Mouse (Mus musculus): Measurements from ENCODE around the gene Slc22a17. TPM values are rescaled to one million over a fixed set of nuclear protein-coding genes. Genes with fewer than 3 reads are reported as not detected.

Gene Slc22a17
- 6.5 and 12.9 TPM in 2 replicates for polyA plus RNA-seq (2012)

GRCm38 (mm10) chr14:54912886-54913285 lies at the start of gene Slc22a17:
Slc22a17 (minus strand) TSS chr14:54913132.

GRCm38 (mm10) chr14:54935904-54936830 lies 23.2 kb upstream of the Slc22a17 start, which contains the start of gene Cmtm5:
Cmtm5 (plus strand) TSS chr14:54936261.

GRCm38 (mm10) chr14:54932645-54933150 lies 19.8 kb upstream of the Slc22a17 start, which contains the start of gene Il25:
Il25 (plus strand) TSS chr14:54932695.

GRCm38 (mm10) chr14:54925349-54926342 lies 12.7 kb upstream of the Slc22a17 start, which contains the start of gene Efs:
Efs (minus strand) TSS chr14:54926126.

GRCm38 (mm10) chr14:54892200-54892599 lies 20.7 kb downstream of the Slc22a17 start, which contains the start of gene Pabpn1:
Pabpn1 (plus strand) TSS chr14:54892500.

GRCm38 (mm10) chr14:54883154-54884021 lies 29.5 kb downstream of the Slc22a17 start, which contains the start of the genes Bcl2l2 and Gm20521:
Bcl2l2 (plus strand) TSS chr14:54883377.
Gm20521 (plus strand) TSS chr14:54883441.

GRCm38 (mm10) chr14:54877048-54877715 lies 35.8 kb downstream of the Slc22a17 start, which contains the start of gene Ppp1r3e:
Ppp1r3e (minus strand) TSS chr14:54877550.

GRCm38 (mm10) chr14:54870861-54871260 lies 42.1 kb downstream of the Slc22a17 start, which contains the start of gene Homez:
Homez (minus strand) TSS chr14:54870961.

Other genes starting within 250 kb of the Slc22a17 start
- 97.6 and 115 TPM in 2 replicates for gene 1700123O20Rik, start 226.9 kb downstream of the Slc22a17 start, polyA plus RNA-seq (2012)
- gene Acin1, start 226.2 kb downstream of the Slc22a17 start, polyA plus RNA-seq (2012): 689 and 1,048 TPM in 2 replicates
- 0.06 TPM in 1 of 2 replicates, not detected in the other for gene Gm29776, start 214.3 kb downstream of the Slc22a17 start, polyA plus RNA-seq (2012)
- 125 and 136 TPM in 2 replicates for gene Cebpe, start 201.0 kb downstream of the Slc22a17 start, polyA plus RNA-seq (2012)
- 4.6 and 7.5 TPM in 2 replicates for gene Slc7a8, start 131.2 kb downstream of the Slc22a17 start, polyA plus RNA-seq (2012)
- not detected in 2 replicates for gene Rnf212b, start 99.0 kb downstream of the Slc22a17 start, polyA plus RNA-seq (2012)
- gene Homez, start 42.2 kb downstream of the Slc22a17 start, polyA plus RNA-seq (2012): 2.0 and 2.2 TPM in 2 replicates
- 8.8 and 12.7 TPM in 2 replicates for gene Ppp1r3e, start 35.6 kb downstream of the Slc22a17 start, polyA plus RNA-seq (2012)
- 25.6 and 34.5 TPM in 2 replicates for gene Bcl2l2, start 29.8 kb downstream of the Slc22a17 start, polyA plus RNA-seq (2012)
- gene Gm20521, start 29.7 kb downstream of the Slc22a17 start, polyA plus RNA-seq (2012): 0.82 and 5.2 TPM in 2 replicates
- gene Pabpn1, start 20.6 kb downstream of the Slc22a17 start, polyA plus RNA-seq (2012): 282 and 412 TPM in 2 replicates
- 0.08 TPM in 1 of 2 replicates, not detected in the other for gene Efs, start 13.0 kb upstream of the Slc22a17 start, polyA plus RNA-seq (2012)
- not detected in 2 replicates for gene Il25, start 19.6 kb upstream of the Slc22a17 start, polyA plus RNA-seq (2012)
- not detected in 2 replicates for gene Cmtm5, start 23.1 kb upstream of the Slc22a17 start, polyA plus RNA-seq (2012)
- not detected in 2 replicates for gene Myh6, start 53.8 kb upstream of the Slc22a17 start, polyA plus RNA-seq (2012)
- not detected in 2 replicates for gene Gm17428, start 63.8 kb upstream of the Slc22a17 start, polyA plus RNA-seq (2012)
- gene Myh7, start 81.5 kb upstream of the Slc22a17 start, polyA plus RNA-seq (2012): not detected in 2 replicates
- 41.1 and 54.2 TPM in 2 replicates for gene Ngdn, start 102.3 kb upstream of the Slc22a17 start, polyA plus RNA-seq (2012)
- gene Zfhx2, start 179.2 kb upstream of the Slc22a17 start, polyA plus RNA-seq (2012): 7.3 and 10.8 TPM in 2 replicates
- gene Thtpa, start 181.7 kb upstream of the Slc22a17 start, polyA plus RNA-seq (2012): 2.0 and 2.5 TPM in 2 replicates
- 19.5 and 24.1 TPM in 2 replicates for gene Ap1g2, start 193.5 kb upstream of the Slc22a17 start, polyA plus RNA-seq (2012)
- 0.10 and 0.16 TPM in 2 replicates for gene Jph4, start 203.8 kb upstream of the Slc22a17 start, polyA plus RNA-seq (2012)

Measured in megakaryocyte-erythroid progenitor cell, adult 5 weeks (primary cell).